Mouse (Mus musculus): ENCODE measurements at regions not wholly inside any gene's neighbourhood (a gene's known extent, or its start where the extent isn't known, plus 50 kb on each side); places are given as distances from the start of the nearest gene placed in this dataset.

- Histone ChIP-seq H3K9me3 (no peaks in the 10 kb centered on the region), H3K4me1 (replicated peaks) (peaks cover 14% of the 10 kb centered on the region), H3K27ac (no peak overlapping the region), H3K36me3 (no peaks in the 10 kb centered on the region), H3K4me3 (replicated peaks) (no peak overlapping the region), H3K27me3 (no peaks in the 10 kb centered on the region), H3K9ac (replicated peaks) (no peak overlapping the region), H3K4me2 (no peak overlapping the region)
- peak; percentile 77; the same call in 1 of the 2 replicates for ATAC-seq (ENCODE audit: insufficient number of reproducible peaks, insufficient read depth, low FRiP score, low TSS enrichment, low read depth)
- WGBS: 3% methylated on average over 3 of the region's 3 CpGs
Observed at GRCm38 (mm10) chr1:167163486-167163885, 121.6 kb downstream of the Uck2 start.

- Histone ChIP-seq H3K27ac (no peak overlapping the region), H3K4me1 (replicated peaks) (peaks cover 14% of the 10 kb centered on the region), H3K9me3 (no peaks in the 10 kb centered on the region), H3K9ac (replicated peaks) (no peak overlapping the region), H3K36me3 (no peaks in the 10 kb centered on the region), H3K27me3 (no peaks in the 10 kb centered on the region), H3K4me3 (replicated peaks) (no peak overlapping the region), H3K4me2 (no peak overlapping the region)
- no peak for ATAC-seq (ENCODE audit: insufficient number of reproducible peaks, insufficient read depth, low FRiP score, low TSS enrichment, low read depth)
- WGBS: 81% methylated on average over 8 of the region's 8 CpGs
Observed at GRCm38 (mm10) chr1:167162495-167162894, 122.6 kb downstream of the Uck2 start.

GRCm38 (mm10) chr1:167159536-167159935, 125.6 kb downstream of the Uck2 start:
- no peaks in the 10 kb centered on the region for H3K27me3 ChIP-seq
- H3K4me2 ChIP-seq: no peak overlapping the region
- H3K9me3 ChIP-seq: peaks cover 3% of the 10 kb centered on the region; the same call in 1 of the 2 replicates
- H3K4me1 ChIP-seq (replicated peaks): peaks cover 12% of the 10 kb centered on the region
- no peaks in the 10 kb centered on the region for H3K36me3 ChIP-seq
- H3K27ac ChIP-seq: no peak overlapping the region
- no peak for ATAC-seq (ENCODE audit: insufficient number of reproducible peaks, insufficient read depth, low FRiP score, low TSS enrichment, low read depth)
- H3K9ac ChIP-seq (replicated peaks): no peak overlapping the region
- no peak overlapping the region for H3K4me3 ChIP-seq (replicated peaks)
- WGBS: 65% methylated on average over 1 of the region's 1 CpGs

- WGBS: 78% methylated on average over 4 of the region's 4 CpGs
- ATAC-seq (ENCODE audit: insufficient number of reproducible peaks, insufficient read depth, low FRiP score, low TSS enrichment, low read depth): no peak
Observed at GRCm38 (mm10) chr1:167152442-167152841, 132.7 kb downstream of the Uck2 start.

GRCm38 (mm10) chr1:167144335-167144734, 140.8 kb downstream of the Uck2 start:
- Histone ChIP-seq H3K27me3 (no peaks in the 10 kb centered on the region), H3K4me3 (replicated peaks) (no peak overlapping the region), H3K36me3 (no peaks in the 10 kb centered on the region), H3K9ac (replicated peaks) (no peak overlapping the region), H3K4me1 (replicated peaks) (no peaks in the 10 kb centered on the region), H3K9me3 (no peaks in the 10 kb centered on the region), H3K27ac (no peak overlapping the region), H3K4me2 (no peak overlapping the region)
- WGBS: 88% methylated on average over 3 of the region's 3 CpGs
- ATAC-seq (ENCODE audit: insufficient number of reproducible peaks, insufficient read depth, low FRiP score, low TSS enrichment, low read depth): no peak

More at GRCm38 (mm10) chr1:167152442-167152841, 132.7 kb downstream of the Uck2 start:
- peaks cover 8% of the 10 kb centered on the region for H3K9me3 ChIP-seq
- no peaks in the 10 kb centered on the region for H3K36me3 ChIP-seq
- no peak overlapping the region for H3K27ac ChIP-seq
- H3K27me3 ChIP-seq: no peaks in the 10 kb centered on the region
- no peak overlapping the region for H3K4me3 ChIP-seq (replicated peaks)
- H3K9ac ChIP-seq (replicated peaks): no peak overlapping the region
- no peaks in the 10 kb centered on the region for H3K4me1 ChIP-seq (replicated peaks)
- no peak overlapping the region for H3K4me2 ChIP-seq

- H3K27me3 ChIP-seq: no peaks in the 10 kb centered on the region
- H3K27ac ChIP-seq: no peak overlapping the region
- H3K36me3 ChIP-seq: no peaks in the 10 kb centered on the region
- H3K9ac ChIP-seq (replicated peaks): no peak overlapping the region
- no peaks in the 10 kb centered on the region for H3K4me1 ChIP-seq (replicated peaks)
- H3K9me3 ChIP-seq: no peaks in the 10 kb centered on the region
- no peak overlapping the region for H3K4me2 ChIP-seq
- WGBS: 89% methylated on average over 4 of the region's 4 CpGs
- no peak overlapping the region for H3K4me3 ChIP-seq (replicated peaks)
- ATAC-seq (ENCODE audit: insufficient number of reproducible peaks, insufficient read depth, low FRiP score, low TSS enrichment, low read depth): no peak
Observed at GRCm38 (mm10) chr1:167143797-167144196, 141.3 kb downstream of the Uck2 start.

Measured in limb, embryonic 12.5 days (tissue).